Comparison of ENCODE assay signal across 12 mouse cellular contexts in genomic region chr10:59131926-59132628, GRCm38 (mm10).
DNase-seq lines count a peak whose midpoint lies in the region; ATAC-seq lines count a peak whose summit lies in the region.
"Had no signal": no experiment of that assay in that cellular context is flagged by ENCODE, and none has a peak within 500 bp of the region (broad histone marks: within the 10 kb centered on the region; RNA-seq: fewer than 3 reads in every experiment).

No protein-coding gene starts in this region.

- no peak overlapping the region for H3K4me3 ChIP-seq in liver, embryonic 12.5 days
- H3K4me3 ChIP-seq: hindbrain, embryonic 13.5 days had no signal

- intact Hi-C loops in left cerebral cortex, postnatal 25 days (cut with DNase I) = no loop called here

- no peaks in the 10 kb centered on the region for H3K36me3 ChIP-seq in liver, embryonic 12.5 days

- 62% methylated on average over 20 of the region's 20 CpGs for WGBS in liver, embryonic 12.5 days (ENCODE audit: insufficient replicate concordance)

- DNase-seq in CD4-positive, CD25-positive, alpha-beta regulatory T cell, adult 2 months (ENCODE audit: low read depth, low spot score) = peak; percentile 3
- DNase-seq in liver = peak; percentile 12
- peak; percentile 19 for DNase-seq in yolk sac, embryonic 10.5 days (ENCODE audit: low spot score)
- DNase-seq in testis, postnatal 10 days (ENCODE audit: low spot score) = no peak
- no peak for DNase-seq in left cerebral cortex, postnatal 25 days (ENCODE audit: low spot score in 2 of 2)
- DNase-seq: adrenal gland, postnatal 36 days; cerebellum, postnatal 10 days; forebrain, postnatal 0 days had no signal

- no peaks in the 10 kb centered on the region for H3K4me1 ChIP-seq in liver, embryonic 12.5 days

- H3K27ac ChIP-seq in liver, embryonic 12.5 days = no peak overlapping the region
- H3K27ac ChIP-seq: hindbrain, embryonic 13.5 days had no signal

- no peak overlapping the region for H3K9ac ChIP-seq in liver, embryonic 12.5 days
- H3K9ac ChIP-seq: forebrain, postnatal 0 days; hindbrain, embryonic 13.5 days had no signal

- no peaks in the 10 kb centered on the region for H3K9me3 ChIP-seq in liver, embryonic 12.5 days (replicated peaks)
- H3K9me3 ChIP-seq: hindbrain, embryonic 13.5 days had no signal

- no peaks in the 10 kb centered on the region for H3K27me3 ChIP-seq in liver, embryonic 12.5 days (replicated peaks)
- H3K27me3 ChIP-seq: hindbrain, embryonic 13.5 days had no signal

- H3K4me2 ChIP-seq in liver, embryonic 12.5 days = no peak overlapping the region
- H3K4me2 ChIP-seq: hindbrain, embryonic 13.5 days had no signal

- no peak for ATAC-seq in CD4-positive, CD25-positive, alpha-beta regulatory T cell, adult 4 months
- ATAC-seq in liver, embryonic 12.5 days = no peak
- ATAC-seq in megakaryocyte progenitor cell, adult 5-6 weeks (replicated peaks; ENCODE audit: poor library complexity) = peak; percentile 84
- ATAC-seq: forebrain, postnatal 0 days had no signal

Comparison
In these comparisons a context has a peak if more than half of its experiments do, and no peak if none do; other contexts are left out.
1. DNase-seq: peak in CD4-positive, CD25-positive, alpha-beta regulatory T cell, adult 2 months (single experiment), liver (single experiment) and yolk sac, embryonic 10.5 days (single experiment); none in testis, postnatal 10 days (single experiment) and left cerebral cortex, postnatal 25 days (0 of 2).